Mouse (Mus musculus): ENCODE data around the gene Tmc5. TPM values are rescaled to one million over a fixed set of nuclear protein-coding genes. Genes with fewer than 3 reads are reported as not detected.

Gene Tmc5
- total and polyA plus RNA-seq, 3 experiments, result 0.11 TPM; not detected in 2

DNA sequence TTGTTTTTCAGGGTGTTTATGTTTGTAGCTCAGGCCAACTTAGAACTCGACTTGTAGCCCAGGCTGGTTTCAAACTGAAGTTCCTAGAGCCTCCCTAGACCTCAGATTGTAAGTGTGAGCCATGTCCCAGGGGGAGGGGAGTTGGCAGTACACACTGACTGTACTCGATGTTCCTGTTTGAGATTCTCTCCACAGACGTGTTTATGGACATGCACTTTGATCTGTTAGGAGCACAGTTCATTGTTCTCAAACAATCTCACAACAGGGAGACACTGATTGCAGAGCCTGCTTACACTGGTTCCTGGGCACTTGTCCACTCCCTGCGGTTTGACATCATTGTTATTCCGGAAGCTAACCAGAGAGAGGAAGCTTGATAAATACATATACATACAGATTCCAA, 25.1 kb upstream of the Tmc5 start:
- Histone ChIP-seq H3K9me3 (replicated peaks) (no peaks in the 10 kb centered on the region), H3K36me3 (replicated peaks) (no peaks in the 10 kb centered on the region), H3K27me3 (ENCODE audit: insufficient read depth, low read length) (no peaks in the 10 kb centered on the region), H3K4me3 (ENCODE audit: low read depth, low read length) (no peak overlapping the region), H3K4me1 (ENCODE audit: insufficient read depth, low read depth, low read length) (no peaks in the 10 kb centered on the region)
- TF ChIP-seq CTCF (IDR thresholded peaks at IDR 0.05; ENCODE audit: low read depth, low read length) (no peak), GATA1 (IDR thresholded peaks at IDR 0.05; ENCODE audit: borderline replicate concordance, low read length) (no peak), POLR2AphosphoS5 (IDR thresholded peaks at IDR 0.05; ENCODE audit: insufficient replicate concordance, low read depth, low read length) (no peak)
- DNase-seq (ENCODE audit: low spot score) (no peak), ATAC-seq (ENCODE audit: extremely low read depth, insufficient number of reproducible peaks, low FRiP score, poor library complexity, severe bottlenecking) (no peak)

DNA sequence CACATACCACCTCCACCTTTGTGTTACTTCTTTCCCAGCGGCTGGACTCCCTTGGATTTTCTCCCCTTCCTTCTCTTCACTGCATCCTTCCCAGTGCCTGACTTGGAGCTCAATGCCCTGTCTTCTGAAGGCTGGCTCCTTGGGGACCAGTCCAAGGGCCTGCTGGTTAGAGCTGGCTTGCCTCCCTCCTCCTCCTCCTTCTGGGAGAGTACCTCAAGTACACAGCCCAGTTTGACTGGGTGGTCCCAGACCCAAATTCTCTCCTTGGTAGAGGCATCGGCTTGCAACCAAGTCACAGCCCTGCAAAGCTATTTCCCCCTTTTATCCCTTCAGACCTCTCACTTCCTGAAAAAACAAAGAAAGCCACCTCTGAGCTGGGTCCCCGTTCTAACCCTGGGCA, 18.8 kb upstream of the Tmc5 start:
- ATAC-seq (ENCODE audit: extremely low read depth, insufficient number of reproducible peaks, low FRiP score, poor library complexity, severe bottlenecking) (no peak), DNase-seq (ENCODE audit: low spot score) (no peak)
- H3K27me3 ChIP-seq (ENCODE audit: insufficient read depth, low read length), result no peaks in the 10 kb centered on the region
- H3K4me1 ChIP-seq (ENCODE audit: insufficient read depth, low read depth, low read length), result no peaks in the 10 kb centered on the region
- H3K9me3 ChIP-seq (replicated peaks), result no peaks in the 10 kb centered on the region
- TF ChIP-seq CTCF (IDR thresholded peaks at IDR 0.05; ENCODE audit: low read depth, low read length), result no peak
- TF ChIP-seq GATA1 (IDR thresholded peaks at IDR 0.05; ENCODE audit: borderline replicate concordance, low read length), result no peak
- no peak for TF ChIP-seq POLR2AphosphoS5 (IDR thresholded peaks at IDR 0.05; ENCODE audit: insufficient replicate concordance, low read depth, low read length)
- TF ChIP-seq GATA2 (IDR thresholded peaks at IDR 0.05; ENCODE audit: borderline replicate concordance, low read depth, low read length), result no peak
- TF ChIP-seq TAL1 (conservative IDR thresholded peaks at IDR 0.05; ENCODE audit: low read depth, low read length), result no peak
- H3K36me3 ChIP-seq (replicated peaks), result no peaks in the 10 kb centered on the region
- no peak overlapping the region for H3K4me3 ChIP-seq (ENCODE audit: low read depth, low read length)

- no peaks in the 10 kb centered on the region for H3K9me3 ChIP-seq (replicated peaks)
- no peaks in the 10 kb centered on the region for H3K27me3 ChIP-seq (ENCODE audit: insufficient read depth, low read length)
- DNase-seq (ENCODE audit: low spot score), result no peak
- no peak overlapping the region for H3K4me3 ChIP-seq (ENCODE audit: low read depth, low read length)
- TF ChIP-seq GATA2 (IDR thresholded peaks at IDR 0.05; ENCODE audit: borderline replicate concordance, low read depth, low read length), result no peak
- no peak for TF ChIP-seq GATA1 (IDR thresholded peaks at IDR 0.05; ENCODE audit: borderline replicate concordance, low read length)
- TF ChIP-seq CTCF (IDR thresholded peaks at IDR 0.05; ENCODE audit: low read depth, low read length), result no peak
- TF ChIP-seq POLR2AphosphoS5 (IDR thresholded peaks at IDR 0.05; ENCODE audit: insufficient replicate concordance, low read depth, low read length), result no peak
- no peaks in the 10 kb centered on the region for H3K36me3 ChIP-seq (replicated peaks)
- ATAC-seq (ENCODE audit: extremely low read depth, insufficient number of reproducible peaks, low FRiP score, poor library complexity, severe bottlenecking), result no peak
- H3K4me1 ChIP-seq (ENCODE audit: insufficient read depth, low read depth, low read length), result no peaks in the 10 kb centered on the region
Measured at GRCm38 (mm10) chr7:118579938-118580337, 17.2 kb upstream of the Tmc5 start.

DNA sequence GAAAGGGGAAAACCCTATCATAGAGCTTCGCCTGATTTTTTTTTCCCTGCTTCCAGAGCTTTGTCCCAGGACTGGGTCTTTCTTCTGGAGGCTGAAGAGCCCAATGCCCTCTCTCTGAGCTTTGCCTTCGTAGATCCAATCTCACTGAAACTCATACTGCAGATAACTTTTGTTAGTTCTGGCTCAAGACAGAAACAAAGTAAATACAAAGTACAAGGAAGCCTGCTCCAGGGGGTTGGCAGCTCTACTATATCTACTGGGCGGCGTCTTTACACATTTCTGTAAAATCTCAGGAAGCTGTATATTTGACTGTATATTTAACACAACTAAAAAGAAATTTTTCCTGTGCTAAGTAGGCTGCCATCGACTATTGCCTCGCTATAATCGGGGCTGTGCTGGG, 13.3 kb upstream of the Tmc5 start:
- no peak overlapping the region for H3K4me3 ChIP-seq (ENCODE audit: low read depth, low read length)
- H3K9me3 ChIP-seq (replicated peaks), result no peaks in the 10 kb centered on the region
- no peak for ATAC-seq (ENCODE audit: extremely low read depth, insufficient number of reproducible peaks, low FRiP score, poor library complexity, severe bottlenecking)
- TF ChIP-seq CTCF (IDR thresholded peaks at IDR 0.05; ENCODE audit: low read depth, low read length) (no peak), GATA1 (IDR thresholded peaks at IDR 0.05; ENCODE audit: borderline replicate concordance, low read length) (no peak), GATA2 (IDR thresholded peaks at IDR 0.05; ENCODE audit: borderline replicate concordance, low read depth, low read length) (no peak), POLR2AphosphoS5 (IDR thresholded peaks at IDR 0.05; ENCODE audit: insufficient replicate concordance, low read depth, low read length) (no peak), TAL1 (conservative IDR thresholded peaks at IDR 0.05; ENCODE audit: low read depth, low read length) (no peak)
- no peak for DNase-seq (ENCODE audit: low spot score)
- H3K27me3 ChIP-seq (ENCODE audit: insufficient read depth, low read length), result no peaks in the 10 kb centered on the region
- H3K4me1 ChIP-seq (ENCODE audit: insufficient read depth, low read depth, low read length), result no peaks in the 10 kb centered on the region
- no peaks in the 10 kb centered on the region for H3K36me3 ChIP-seq (replicated peaks)

GRCm38 (mm10) chr7:118584257-118584907, 12.7 kb upstream of the Tmc5 start, which contains the start of gene Tmc7:
TSS of gene Tmc7 (minus strand) at chr7:118584736.
- H3K4me1 ChIP-seq (ENCODE audit: insufficient read depth, low read depth, low read length), result no peaks in the 10 kb centered on the region
- no peaks in the 10 kb centered on the region for H3K27me3 ChIP-seq (ENCODE audit: insufficient read depth, low read length)
- DNase-seq (ENCODE audit: low spot score), result no peak
- no peaks in the 10 kb centered on the region for H3K9me3 ChIP-seq (replicated peaks)
- H3K4me3 ChIP-seq (ENCODE audit: low read depth, low read length), result no peak within 1 kb of the TSS
- H3K36me3 ChIP-seq (replicated peaks), result no peaks in the 10 kb centered on the region
- no peak for TF ChIP-seq CTCF (IDR thresholded peaks at IDR 0.05; ENCODE audit: low read depth, low read length)
- no peak for TF ChIP-seq POLR2AphosphoS5 (IDR thresholded peaks at IDR 0.05; ENCODE audit: insufficient replicate concordance, low read depth, low read length)
- TF ChIP-seq TAL1 (conservative IDR thresholded peaks at IDR 0.05; ENCODE audit: low read depth, low read length), result no peak
- no peak for TF ChIP-seq GATA2 (IDR thresholded peaks at IDR 0.05; ENCODE audit: borderline replicate concordance, low read depth, low read length)
- no peak for TF ChIP-seq GATA1 (IDR thresholded peaks at IDR 0.05; ENCODE audit: borderline replicate concordance, low read length)
- ATAC-seq (ENCODE audit: extremely low read depth, insufficient number of reproducible peaks, low FRiP score, poor library complexity, severe bottlenecking), result no peak

DNA sequence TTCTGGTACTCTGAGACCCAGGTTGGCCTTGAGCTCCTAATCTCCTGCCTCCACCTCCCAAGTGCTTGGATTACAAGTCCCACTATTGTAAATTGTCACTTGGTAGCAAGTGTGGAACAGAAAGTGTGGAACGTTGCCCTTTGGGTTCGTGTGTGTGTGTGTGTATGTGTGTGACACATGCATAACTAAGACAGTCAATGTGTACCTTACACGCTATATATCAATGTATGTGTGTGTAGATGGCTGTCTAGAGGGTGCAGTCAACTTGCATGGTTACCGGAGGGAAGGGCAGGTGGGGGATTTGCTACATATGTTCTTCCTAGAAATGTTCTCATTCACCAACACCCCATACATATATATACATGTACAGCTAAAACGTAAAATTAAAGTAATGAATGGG, 12.2 kb upstream of the Tmc5 start:
- no peaks in the 10 kb centered on the region for H3K9me3 ChIP-seq (replicated peaks)
- no peaks in the 10 kb centered on the region for H3K27me3 ChIP-seq (ENCODE audit: insufficient read depth, low read length)
- H3K36me3 ChIP-seq (replicated peaks), result no peaks in the 10 kb centered on the region
- no peak for DNase-seq (ENCODE audit: low spot score)
- no peaks in the 10 kb centered on the region for H3K4me1 ChIP-seq (ENCODE audit: insufficient read depth, low read depth, low read length)
- ATAC-seq (ENCODE audit: extremely low read depth, insufficient number of reproducible peaks, low FRiP score, poor library complexity, severe bottlenecking), result no peak
- TF ChIP-seq GATA1 (IDR thresholded peaks at IDR 0.05; ENCODE audit: borderline replicate concordance, low read length), result no peak
- TF ChIP-seq TAL1 (conservative IDR thresholded peaks at IDR 0.05; ENCODE audit: low read depth, low read length), result no peak
- TF ChIP-seq GATA2 (IDR thresholded peaks at IDR 0.05; ENCODE audit: borderline replicate concordance, low read depth, low read length), result no peak
- TF ChIP-seq CTCF (IDR thresholded peaks at IDR 0.05; ENCODE audit: low read depth, low read length), result no peak
- no peak for TF ChIP-seq POLR2AphosphoS5 (IDR thresholded peaks at IDR 0.05; ENCODE audit: insufficient replicate concordance, low read depth, low read length)
- no peak overlapping the region for H3K4me3 ChIP-seq (ENCODE audit: low read depth, low read length)
